Mouse (Mus musculus) embryonic facial prominence, embryonic 11.5 days (tissue): Measurements from ENCODE around the gene Zzef1. TPM values are rescaled to one million over a fixed set of nuclear protein-coding genes. Genes with fewer than 3 reads are reported as not detected.

Experiments used
- ATAC-seq: fragments of 200-750 bp; cut with Nextera tagmentation; replicated peaks from 2 replicates; pipeline ENCODE4 v1.8.0; 2017; ENCODE audit warnings: low read depth; ENCODE audit not compliant: insufficient number of reproducible peaks, low FRiP score, low TSS enrichment
- DNase-seq: peaks from one replicate; pipeline ENCODE4 v3.0.0-alpha.2; 2015; ENCODE audit warnings: low spot score
- H3K27ac ChIP-seq: fragments of 300-500 bp; sonication (generic); replicated peaks from 2 replicates; pipeline ENCODE4 v1.5.1; 2014; ENCODE audit warnings: mild to moderate bottlenecking, low read depth, low read length, control low read depth
- H3K27me3 ChIP-seq: fragments of 300-500 bp; sonication (generic); 2 replicates; pipeline ENCODE4 v1.6.1; 2014; ENCODE audit warnings: mild to moderate bottlenecking, low read length, moderate library complexity, mixed read lengths; ENCODE audit not compliant: control insufficient read depth, insufficient read depth
- H3K36me3 ChIP-seq: fragments of 300-500 bp; sonication (generic); replicated peaks from 2 replicates; pipeline ENCODE4 v1.6.1; 2014; ENCODE audit warnings: low read depth, mild to moderate bottlenecking, low read length, moderate library complexity, mixed read lengths; ENCODE audit not compliant: control insufficient read depth, insufficient read depth
- H3K4me1 ChIP-seq: fragments of 300-500 bp; sonication (generic); 2 replicates; pipeline ENCODE4 v1.6.1; 2014; ENCODE audit warnings: low read length, mixed read lengths; ENCODE audit not compliant: control insufficient read depth, insufficient read depth
- H3K4me2 ChIP-seq: fragments of 300-500 bp; sonication (generic); 2 replicates; pipeline ENCODE4 v1.6.1; 2014; ENCODE audit warnings: low read depth, mild to moderate bottlenecking, control low read depth, low read length, moderate library complexity
- H3K4me3 ChIP-seq: fragments of 300-500 bp; sonication (generic); 2 replicates; pipeline ENCODE4 v1.5.1; 2014; ENCODE audit warnings: low read depth, low read length, control low read depth
- H3K9ac ChIP-seq: fragments of 300-500 bp; sonication (generic); replicated peaks from 2 replicates; pipeline ENCODE4 v1.6.1; 2014; ENCODE audit warnings: mild to moderate bottlenecking, control low read depth, low read length
- H3K9me3 ChIP-seq: fragments of 300-500 bp; sonication (generic); replicated peaks from 2 replicates; pipeline ENCODE4 v1.6.1; 2016; ENCODE audit warnings: mild to moderate bottlenecking, low read length, inconsistent platforms, mixed read lengths; ENCODE audit not compliant: control insufficient read depth
- WGBS: fragments of 180-500 bp; shearing (Covaris S2); extraction: QIAGEN DNeasy Blood & Tissue Kit; methylation state at CpG from one replicate; pipeline ENCODE4 v1.1.7; 2014; 5-methylcytosine and 5-hydroxymethylcytosine counted together
- polyA plus RNA-seq: library from polyadenylated mRNA; unstranded; fragments of >200 nt; fragmentation: Nextera tagmentation; extraction: Ambion mirVana; gene quantifications from 2 replicates; pipeline ENCODE4 v1.2.1, GENCODE M21; 2014

Gene Zzef1
- polyA plus RNA-seq, 1 experiment from 2014 or later, result 5.9 TPM

DNA sequence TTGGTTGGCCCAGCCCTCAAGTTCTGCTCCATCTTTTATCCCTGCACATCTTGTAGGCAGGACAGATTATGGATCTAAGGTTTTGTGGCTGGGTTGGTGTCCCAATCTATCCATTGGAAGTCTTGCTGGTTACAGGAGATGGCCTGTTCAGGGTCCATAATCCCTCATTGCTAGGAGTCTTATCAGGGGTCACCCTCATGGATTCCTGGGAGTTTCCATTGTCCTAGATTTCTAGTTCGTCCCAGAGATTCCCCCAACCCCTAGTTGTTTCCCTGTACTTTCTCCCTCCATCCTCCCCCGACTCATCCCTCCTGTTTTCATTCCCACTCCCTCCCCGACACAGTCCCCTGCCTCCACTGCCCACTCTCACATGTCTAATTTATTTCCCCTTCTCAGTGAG, 58.2 kb downstream of the Zzef1 start:
- Histone ChIP-seq H3K9me3 (no peaks in the 10 kb centered on the region), H3K9ac (no peak overlapping the region), H3K4me1 (no peaks in the 10 kb centered on the region), H3K36me3 (no peaks in the 10 kb centered on the region; the same call in 1 of the 2 replicates), H3K27ac (no peak overlapping the region), H3K27me3 (no peaks in the 10 kb centered on the region), H3K4me3 (no peak overlapping the region), H3K4me2 (no peak overlapping the region)
- no peak for ATAC-seq
- WGBS, result 87% methylated on average over 3 of the region's 3 CpGs
- no peak for DNase-seq

GRCm38 (mm10) chr11:72856764-72857163, 60.7 kb downstream of the Zzef1 start:
- no peak overlapping the region for H3K9ac ChIP-seq
- no peak overlapping the region for H3K27ac ChIP-seq
- WGBS, result 87% methylated on average over 2 of the region's 2 CpGs
- DNase-seq (no peak), ATAC-seq (no peak)
- no peaks in the 10 kb centered on the region for H3K27me3 ChIP-seq
- no peak overlapping the region for H3K4me3 ChIP-seq
- no peaks in the 10 kb centered on the region; the same call in 1 of the 2 replicates for H3K36me3 ChIP-seq
- H3K4me2 ChIP-seq, result no peak overlapping the region
- no peaks in the 10 kb centered on the region for H3K9me3 ChIP-seq
- no peaks in the 10 kb centered on the region for H3K4me1 ChIP-seq

DNA sequence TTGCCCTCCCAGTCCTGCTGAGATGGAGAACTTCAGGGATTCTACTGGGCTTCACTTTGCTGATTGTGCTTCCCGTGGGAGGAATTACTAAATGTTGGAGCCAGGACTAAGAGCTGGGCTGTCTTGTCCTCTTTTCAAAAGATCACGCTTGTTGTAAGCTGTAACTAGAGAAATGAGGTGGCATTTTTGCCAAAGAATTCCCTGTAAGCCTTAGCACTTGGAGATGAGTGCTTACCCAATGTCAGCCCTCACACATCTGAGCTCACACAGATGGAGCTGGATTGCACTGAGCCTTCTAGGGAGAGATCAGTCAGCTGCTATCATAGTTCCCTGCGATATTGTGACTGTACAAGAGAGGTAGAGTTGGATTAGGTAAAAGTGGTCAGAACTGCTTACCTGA, 65.2 kb downstream of the Zzef1 start:
- H3K27ac ChIP-seq, result no peak overlapping the region
- H3K4me2 ChIP-seq, result no peak overlapping the region
- no peak overlapping the region for H3K4me3 ChIP-seq
- H3K9me3 ChIP-seq, result no peaks in the 10 kb centered on the region
- WGBS, result 93% methylated on average over 3 of the region's 3 CpGs
- H3K9ac ChIP-seq, result no peak overlapping the region
- ATAC-seq (no peak), DNase-seq (no peak)
- H3K36me3 ChIP-seq, result no peaks in the 10 kb centered on the region; the same call in 1 of the 2 replicates
- no peaks in the 10 kb centered on the region for H3K4me1 ChIP-seq
- no peaks in the 10 kb centered on the region for H3K27me3 ChIP-seq

- Histone ChIP-seq H3K4me2 (no peak overlapping the region), H3K36me3 (no peaks in the 10 kb centered on the region; the same call in 1 of the 2 replicates), H3K4me1 (no peaks in the 10 kb centered on the region), H3K9me3 (no peaks in the 10 kb centered on the region), H3K27me3 (no peaks in the 10 kb centered on the region), H3K9ac (no peak overlapping the region), H3K27ac (no peak overlapping the region), H3K4me3 (no peak overlapping the region)
- ATAC-seq (no peak), DNase-seq (no peak)
- WGBS, result 85% methylated on average over 7 of the region's 7 CpGs
Observed at GRCm38 (mm10) chr11:72866446-72866845, 70.4 kb downstream of the Zzef1 start.

DNA sequence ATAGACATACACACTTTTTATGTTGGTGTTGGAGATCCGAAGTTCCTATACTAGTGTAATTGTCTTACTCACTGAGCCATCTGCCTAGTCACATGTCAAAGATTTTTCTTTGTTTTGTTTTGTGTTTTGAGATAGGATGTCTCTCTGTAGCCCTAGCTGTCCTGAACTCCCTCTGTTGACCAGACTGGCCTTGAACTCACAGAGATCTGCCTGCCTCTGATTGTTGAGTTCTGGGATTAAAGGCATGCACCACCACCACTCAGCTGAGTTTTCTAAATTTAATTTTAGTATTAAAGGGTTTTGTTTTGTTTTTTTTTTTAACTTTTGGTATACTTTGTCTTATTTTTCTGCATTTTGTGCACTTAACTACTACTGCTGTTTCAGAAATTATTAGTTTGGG, 76.0 kb downstream of the Zzef1 start:
- H3K4me3 ChIP-seq, result no peak overlapping the region
- ATAC-seq (no peak), DNase-seq (no peak)
- no peaks in the 10 kb centered on the region for H3K4me1 ChIP-seq
- H3K27me3 ChIP-seq, result no peaks in the 10 kb centered on the region
- H3K9ac ChIP-seq, result no peak overlapping the region
- H3K9me3 ChIP-seq, result no peaks in the 10 kb centered on the region
- H3K36me3 ChIP-seq, result no peaks in the 10 kb centered on the region
- WGBS, result 74% methylated on average over 1 of the region's 1 CpGs
- H3K4me2 ChIP-seq, result no peak overlapping the region
- H3K27ac ChIP-seq, result no peak overlapping the region

DNA sequence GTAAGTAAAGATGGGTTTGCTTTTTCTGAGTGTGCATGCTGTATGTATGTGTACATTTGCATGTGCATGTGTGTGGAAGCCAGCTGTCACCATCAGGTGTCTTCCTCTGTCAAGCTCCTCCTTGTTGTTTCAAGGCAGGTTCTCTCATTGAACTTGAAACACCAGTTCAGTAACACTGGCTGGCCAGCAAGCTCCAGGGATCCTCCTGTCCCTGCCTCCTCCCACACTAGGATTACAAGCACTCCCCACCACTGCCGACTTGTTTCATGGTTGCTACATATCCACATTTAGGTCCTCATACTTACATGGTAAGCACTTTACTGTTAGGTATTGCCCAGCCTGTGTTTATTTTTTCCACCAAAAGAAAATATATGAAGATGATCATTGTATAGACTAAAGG, 96.6 kb downstream of the Zzef1 start:
- DNase-seq (no peak), ATAC-seq (no peak)
- WGBS, result 79% methylated on average over 1 of the region's 1 CpGs
- H3K27ac ChIP-seq, result no peak overlapping the region
- no peaks in the 10 kb centered on the region for H3K4me1 ChIP-seq
- no peak overlapping the region for H3K4me2 ChIP-seq
- H3K36me3 ChIP-seq, result peaks cover 2% of the 10 kb centered on the region; the same call in 1 of the 2 replicates
- no peak overlapping the region for H3K4me3 ChIP-seq
- H3K9ac ChIP-seq, result no peak overlapping the region
- no peaks in the 10 kb centered on the region for H3K9me3 ChIP-seq
- no peaks in the 10 kb centered on the region for H3K27me3 ChIP-seq

DNA sequence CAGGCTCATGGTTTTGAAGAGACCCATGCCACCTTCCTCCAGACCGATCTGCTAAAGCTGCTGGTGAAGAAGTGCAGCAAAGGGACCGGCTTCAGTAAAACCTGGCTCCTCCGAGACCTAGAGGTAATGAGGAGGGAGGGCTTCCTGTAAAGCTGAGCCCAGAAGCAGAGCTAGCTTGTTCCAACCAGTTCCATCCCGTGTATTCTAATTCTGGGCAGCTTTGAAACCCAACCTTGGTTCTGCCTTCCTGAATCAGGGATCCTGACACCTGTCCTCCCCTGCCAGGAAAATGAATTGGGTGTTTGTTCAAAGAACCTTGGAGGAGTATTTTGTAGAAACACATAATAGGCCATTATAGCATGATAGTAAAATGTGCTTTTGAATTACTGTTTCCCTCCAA, 112.4 kb downstream of the Zzef1 start:
- H3K4me2 ChIP-seq, result no peak overlapping the region
- no peak for ATAC-seq
- no peak for DNase-seq
- no peaks in the 10 kb centered on the region for H3K4me1 ChIP-seq
- no peaks in the 10 kb centered on the region for H3K27me3 ChIP-seq
- H3K9ac ChIP-seq, result no peak overlapping the region
- 87% methylated on average over 4 of the region's 4 CpGs for WGBS
- no peak overlapping the region for H3K27ac ChIP-seq
- no peak overlapping the region for H3K4me3 ChIP-seq
- no peaks in the 10 kb centered on the region; the same call in none of the 2 replicates for H3K36me3 ChIP-seq
- no peaks in the 10 kb centered on the region for H3K9me3 ChIP-seq

DNA sequence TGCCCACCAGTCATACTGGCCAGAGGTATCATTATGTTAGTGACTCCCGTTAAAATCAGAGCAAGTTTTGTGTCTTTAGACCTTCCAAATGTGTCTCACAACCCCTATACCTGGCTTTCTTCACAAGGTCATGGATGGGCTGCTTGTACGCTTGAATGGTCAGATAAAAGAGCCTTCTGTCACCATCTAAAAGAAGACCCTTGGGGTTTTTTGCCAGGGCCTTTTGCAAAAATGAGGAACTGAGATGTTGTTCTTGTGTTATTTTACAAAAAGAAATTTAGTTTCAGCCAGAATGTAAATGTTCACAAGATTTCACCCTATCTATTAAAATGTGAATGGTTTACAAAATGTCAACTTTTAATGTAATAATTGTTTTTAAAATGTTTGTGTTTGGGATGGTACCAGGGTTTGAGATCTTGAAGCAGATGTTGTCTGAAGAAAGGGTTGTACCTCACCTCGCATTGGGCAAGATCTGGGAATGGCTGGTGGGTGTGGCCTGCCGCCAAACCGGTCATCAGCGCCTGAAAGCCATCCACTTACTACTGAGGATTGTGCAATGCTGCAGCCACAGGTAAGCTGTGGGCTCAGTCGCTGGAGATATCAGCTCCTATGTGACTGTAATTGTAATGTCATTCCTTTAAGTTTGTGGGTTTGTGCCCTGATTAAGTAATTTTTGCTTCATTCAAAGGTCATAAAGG, 121.4 kb downstream of the Zzef1 start:
- Histone ChIP-seq H3K9ac (no peak overlapping the region), H3K27ac (no peak overlapping the region), H3K4me2 (no peak overlapping the region), H3K4me3 (no peak overlapping the region), H3K9me3 (no peaks in the 10 kb centered on the region), H3K36me3 (peaks cover 4% of the 10 kb centered on the region), H3K4me1 (no peaks in the 10 kb centered on the region), H3K27me3 (no peaks in the 10 kb centered on the region)
- no peak for DNase-seq
- ATAC-seq, result no peak
- WGBS, result 68% methylated on average over 7 of the region's 7 CpGs
